Mouse (Mus musculus) ES-Bruce4 (cell line): Measurements from ENCODE around the gene Ephb1.

Experiments
- CTCF ChIP-seq: IDR thresholded peaks from one replicate; pipeline ENCODE4 v1.8.1; 2011; ENCODE audit warnings: low read depth, low read length
- POLR2A ChIP-seq: IDR thresholded peaks from one replicate; pipeline ENCODE4 v1.8.1; 2011; ENCODE audit warnings: low read length; ENCODE audit not compliant: insufficient read depth

DNA sequence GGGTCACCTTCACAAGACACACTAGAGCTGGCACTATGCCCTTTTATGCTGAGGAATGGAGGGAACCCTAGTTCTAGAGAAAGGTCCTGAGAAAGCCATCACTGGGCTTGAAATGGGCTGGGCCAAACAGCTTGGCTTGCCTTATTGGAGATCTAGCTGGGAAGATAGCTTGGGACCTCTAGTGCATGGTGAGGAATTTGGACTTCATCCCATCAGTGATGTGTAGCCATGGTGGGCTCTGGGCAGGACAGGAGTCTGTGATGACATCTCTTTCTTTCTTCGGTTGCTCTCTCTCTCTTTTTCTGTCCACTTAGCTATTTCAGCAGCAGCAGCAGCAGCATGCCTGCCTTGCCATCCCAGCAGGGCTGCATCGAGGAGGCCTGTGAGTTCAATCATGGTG is 439.4 kb downstream of the Ephb1 start:
- TF ChIP-seq POLR2A: no peak
- no peak for TF ChIP-seq CTCF
